Mouse (Mus musculus): ENCODE measurements around the gene Stx12. TPM values are rescaled to one million over a fixed set of nuclear protein-coding genes. Genes with fewer than 3 reads are reported as not detected.
"Not testable (repeated sequence)": the region's sequence is repeated elsewhere in the genome, so short reads cannot be mapped to it uniquely, and the experiment has no call there.

Stx12 gene
- polyA plus RNA-seq, 1 experiment from 2014 or later: 66.8 TPM

DNA sequence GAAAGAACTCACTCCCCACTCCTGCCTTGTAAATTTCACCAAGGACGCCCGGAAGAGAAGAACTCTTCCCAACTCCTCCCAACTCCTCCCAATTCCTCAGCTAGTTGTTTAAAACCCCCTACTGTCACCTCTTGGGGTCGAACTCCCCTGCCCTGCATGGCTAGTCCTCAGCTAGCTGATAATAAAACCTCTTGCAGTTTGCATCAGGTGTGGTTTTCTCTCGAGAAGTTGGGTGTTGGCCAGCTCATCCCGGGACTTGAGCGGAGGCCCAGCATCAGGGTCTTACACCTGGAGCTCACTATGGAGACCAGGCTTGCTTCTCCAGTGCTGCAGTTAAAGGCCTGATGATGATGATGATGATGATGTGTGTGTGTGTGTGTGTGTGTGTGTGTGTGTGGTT is 34.2 kb upstream of the Stx12 start:
- WGBS (ENCODE audit: insufficient replicate concordance): 78% methylated on average over 6 of the region's 6 CpGs
- H3K4me3 ChIP-seq (ENCODE audit: low read depth, low read length); H3K27ac ChIP-seq (ENCODE audit: low read depth, low read length); H3K9me3 ChIP-seq (replicated peaks; ENCODE audit: control insufficient read depth, low read length); H3K27me3 ChIP-seq (ENCODE audit: control insufficient read depth, insufficient read depth, low read length); ATAC-seq (replicated peaks; ENCODE audit: insufficient number of reproducible peaks, low FRiP score, low TSS enrichment); H3K4me1 ChIP-seq (ENCODE audit: control insufficient read depth, insufficient read depth, low read length); H3K4me2 ChIP-seq; H3K9ac ChIP-seq (ENCODE audit: low read depth, low read length): not testable (repeated sequence)
- H3K36me3 ChIP-seq (ENCODE audit: control insufficient read depth, insufficient read depth, low read length): peaks cover 14% of the 10 kb centered on the region

DNA sequence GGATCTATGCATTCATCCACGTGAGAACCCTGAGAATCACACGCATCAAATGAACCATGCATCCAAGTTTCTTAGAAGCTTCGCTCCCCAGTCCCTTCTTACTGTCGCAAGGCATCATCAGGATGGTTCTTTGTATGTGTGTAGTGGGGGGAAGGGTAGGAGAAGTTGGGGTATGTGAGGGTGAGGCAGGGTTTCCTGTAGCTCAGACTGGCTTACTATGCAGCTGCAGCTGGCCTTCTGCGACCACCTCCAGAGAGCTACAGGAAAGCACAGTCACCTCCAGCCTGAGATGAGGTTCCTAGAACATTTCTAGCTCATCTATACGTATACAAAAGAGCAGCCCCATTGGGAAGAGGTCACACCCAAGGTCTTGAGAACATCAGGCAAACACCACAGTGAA is 27.8 kb upstream of the Stx12 start:
- H3K9ac ChIP-seq (ENCODE audit: low read depth, low read length): no peak overlapping the region
- peaks cover 36% of the 10 kb centered on the region for H3K36me3 ChIP-seq (ENCODE audit: control insufficient read depth, insufficient read depth, low read length)
- no peaks in the 10 kb centered on the region for H3K27me3 ChIP-seq (ENCODE audit: control insufficient read depth, insufficient read depth, low read length)
- 92% methylated on average over 6 of the region's 6 CpGs for WGBS (ENCODE audit: insufficient replicate concordance)
- H3K27ac ChIP-seq (ENCODE audit: low read depth, low read length): no peak overlapping the region
- H3K9me3 ChIP-seq (replicated peaks; ENCODE audit: control insufficient read depth, low read length): no peaks in the 10 kb centered on the region
- H3K4me1 ChIP-seq (ENCODE audit: control insufficient read depth, insufficient read depth, low read length): no peaks in the 10 kb centered on the region
- H3K4me3 ChIP-seq (ENCODE audit: low read depth, low read length): no peak overlapping the region
- H3K4me2 ChIP-seq: no peak overlapping the region
- ATAC-seq (replicated peaks; ENCODE audit: insufficient number of reproducible peaks, low FRiP score, low TSS enrichment): no peak

- 87% methylated on average over 5 of the region's 5 CpGs for WGBS (ENCODE audit: insufficient replicate concordance)
- Histone ChIP-seq H3K36me3 (ENCODE audit: control insufficient read depth, insufficient read depth, low read length) (peaks cover 25% of the 10 kb centered on the region), H3K4me3 (ENCODE audit: low read depth, low read length) (no peak overlapping the region), H3K4me2 (no peak overlapping the region), H3K4me1 (ENCODE audit: control insufficient read depth, insufficient read depth, low read length) (peaks cover 3% of the 10 kb centered on the region; the same call in 1 of the 2 replicates), H3K27ac (ENCODE audit: low read depth, low read length) (0 out of 2 replicates have a peak overlapping the region, but pooled peaks have one; percentile 4), H3K9me3 (replicated peaks; ENCODE audit: control insufficient read depth, low read length) (no peaks in the 10 kb centered on the region), H3K27me3 (ENCODE audit: control insufficient read depth, insufficient read depth, low read length) (no peaks in the 10 kb centered on the region), H3K9ac (ENCODE audit: low read depth, low read length) (no peak overlapping the region)
- no peak for ATAC-seq (replicated peaks; ENCODE audit: insufficient number of reproducible peaks, low FRiP score, low TSS enrichment)
These were observed 21.6 kb upstream of the Stx12 start for GRCm38 (mm10) chr4:132905843-132906360.

DNA sequence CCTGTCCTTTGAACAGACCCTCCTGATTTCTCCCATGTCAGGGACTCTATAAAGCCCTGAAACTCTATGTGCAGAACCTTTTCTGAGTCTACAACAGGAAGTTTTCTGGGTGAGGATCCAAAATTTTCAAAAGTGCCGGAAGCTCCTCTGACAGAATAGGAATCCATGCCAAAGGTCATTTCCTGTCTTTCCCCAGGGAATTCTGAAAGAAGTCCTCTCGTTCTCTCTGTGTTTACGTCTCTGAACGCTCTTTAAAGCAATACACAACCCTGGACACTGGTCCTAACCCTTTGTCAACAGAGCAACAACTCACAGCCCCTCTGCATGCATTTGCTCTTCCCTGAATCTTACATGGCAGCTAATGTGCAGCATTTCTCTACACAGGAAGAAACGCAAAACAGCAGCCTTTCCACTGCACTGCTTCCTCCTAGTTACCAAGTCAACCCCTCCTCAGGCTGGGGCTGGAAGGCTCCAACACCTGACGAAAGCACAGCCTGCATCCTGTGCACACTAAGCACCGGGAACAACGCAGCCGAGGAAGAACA is 20.5 kb upstream of the Stx12 start:
- no peak overlapping the region for H3K9ac ChIP-seq (ENCODE audit: low read depth, low read length)
- H3K27ac ChIP-seq (ENCODE audit: low read depth, low read length): no peak overlapping the region
- no peaks in the 10 kb centered on the region for H3K27me3 ChIP-seq (ENCODE audit: control insufficient read depth, insufficient read depth, low read length)
- WGBS (ENCODE audit: insufficient replicate concordance): 60% methylated on average over 9 of the region's 9 CpGs
- peaks cover 18% of the 10 kb centered on the region for H3K36me3 ChIP-seq (ENCODE audit: control insufficient read depth, insufficient read depth, low read length)
- ATAC-seq (replicated peaks; ENCODE audit: insufficient number of reproducible peaks, low FRiP score, low TSS enrichment): no peak
- H3K4me1 ChIP-seq (ENCODE audit: control insufficient read depth, insufficient read depth, low read length): peaks cover 3% of the 10 kb centered on the region; the same call in 1 of the 2 replicates
- no peak overlapping the region for H3K4me3 ChIP-seq (ENCODE audit: low read depth, low read length)
- no peak overlapping the region for H3K4me2 ChIP-seq
- H3K9me3 ChIP-seq (replicated peaks; ENCODE audit: control insufficient read depth, low read length): no peaks in the 10 kb centered on the region

DNA sequence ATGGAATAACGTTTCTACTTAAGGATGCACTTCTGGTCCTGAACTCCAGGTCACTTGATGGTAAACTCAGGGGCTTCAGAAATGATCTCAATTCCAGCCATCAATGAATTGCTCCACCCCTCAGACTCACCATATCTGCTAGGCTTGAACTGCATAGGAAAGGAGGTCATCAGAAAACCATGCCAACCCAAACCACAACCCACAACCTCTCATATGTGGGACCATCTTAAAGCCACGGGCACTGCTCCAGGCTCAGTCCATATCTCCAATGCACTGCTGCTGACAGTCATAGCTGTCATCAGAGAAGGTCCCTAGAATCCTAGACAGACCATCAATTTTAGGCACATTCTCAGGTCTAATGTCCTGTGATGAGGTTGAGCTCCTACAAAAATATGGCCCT is 19.8 kb upstream of the Stx12 start:
- peaks cover 3% of the 10 kb centered on the region; the same call in 1 of the 2 replicates for H3K4me1 ChIP-seq (ENCODE audit: control insufficient read depth, insufficient read depth, low read length)
- H3K9me3 ChIP-seq (replicated peaks; ENCODE audit: control insufficient read depth, low read length): no peaks in the 10 kb centered on the region
- no peak overlapping the region for H3K27ac ChIP-seq (ENCODE audit: low read depth, low read length)
- no peaks in the 10 kb centered on the region for H3K27me3 ChIP-seq (ENCODE audit: control insufficient read depth, insufficient read depth, low read length)
- no peak for ATAC-seq (replicated peaks; ENCODE audit: insufficient number of reproducible peaks, low FRiP score, low TSS enrichment)
- 84% methylated on average over 2 of the region's 2 CpGs for WGBS (ENCODE audit: insufficient replicate concordance)
- H3K36me3 ChIP-seq (ENCODE audit: control insufficient read depth, insufficient read depth, low read length): peaks cover 13% of the 10 kb centered on the region
- no peak overlapping the region for H3K4me3 ChIP-seq (ENCODE audit: low read depth, low read length)
- no peak overlapping the region for H3K4me2 ChIP-seq
- no peak overlapping the region for H3K9ac ChIP-seq (ENCODE audit: low read depth, low read length)

DNA sequence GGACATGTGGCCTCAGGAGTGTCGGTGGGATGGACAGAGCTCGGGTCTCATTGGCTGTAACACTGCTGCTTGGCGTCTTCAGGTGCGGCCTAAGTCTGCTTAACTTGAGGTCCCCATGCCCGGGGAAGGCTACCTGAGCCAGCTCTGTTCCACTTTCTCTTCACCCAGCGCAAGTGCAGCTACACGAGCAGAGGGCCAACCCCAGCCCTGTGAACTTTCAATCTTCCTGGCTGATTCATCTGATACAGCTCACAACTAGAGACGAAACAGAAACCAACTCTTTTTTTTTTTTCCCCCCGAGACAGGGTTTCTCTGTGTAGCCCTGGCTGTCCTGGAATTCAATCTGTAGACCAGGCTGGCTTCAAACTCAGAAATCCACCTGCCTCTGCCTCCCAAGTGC is 13.9 kb upstream of the Stx12 start:
- WGBS (ENCODE audit: insufficient replicate concordance): 84% methylated on average over 9 of the region's 9 CpGs
- Histone ChIP-seq H3K9me3 (replicated peaks; ENCODE audit: control insufficient read depth, low read length) (no peaks in the 10 kb centered on the region), H3K4me2 (no peak overlapping the region), H3K4me3 (ENCODE audit: low read depth, low read length) (no peak overlapping the region), H3K9ac (ENCODE audit: low read depth, low read length) (no peak overlapping the region), H3K4me1 (ENCODE audit: control insufficient read depth, insufficient read depth, low read length) (peaks cover 7% of the 10 kb centered on the region; the same call in 1 of the 2 replicates), H3K36me3 (ENCODE audit: control insufficient read depth, insufficient read depth, low read length) (peaks cover 7% of the 10 kb centered on the region), H3K27ac (ENCODE audit: low read depth, low read length) (no peak overlapping the region), H3K27me3 (ENCODE audit: control insufficient read depth, insufficient read depth, low read length) (peaks cover 4% of the 10 kb centered on the region; the same call in 1 of the 2 replicates)
- no peak for ATAC-seq (replicated peaks; ENCODE audit: insufficient number of reproducible peaks, low FRiP score, low TSS enrichment)

DNA sequence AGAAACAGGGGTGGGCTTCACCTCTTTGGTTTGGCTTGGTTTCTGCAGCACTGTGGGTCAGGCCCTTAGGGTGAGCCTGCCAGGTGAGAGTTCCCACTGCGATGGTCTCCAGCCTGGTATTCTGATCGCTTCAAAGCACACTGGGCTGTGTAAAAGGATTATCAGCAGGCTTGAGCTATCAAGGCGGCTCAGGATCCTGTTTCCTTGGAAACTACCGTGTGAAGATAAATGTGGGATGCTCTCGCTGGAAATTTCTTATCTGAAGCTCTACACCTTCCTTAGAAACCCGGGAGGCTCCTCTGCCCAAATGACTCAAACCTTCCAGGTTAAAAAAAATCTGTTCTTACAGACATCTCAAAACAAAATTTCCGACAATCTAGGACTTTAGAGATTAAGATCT is 10.1 kb upstream of the Stx12 start:
- no peak overlapping the region for H3K27ac ChIP-seq (ENCODE audit: low read depth, low read length)
- H3K4me2 ChIP-seq: no peak overlapping the region
- peaks cover 7% of the 10 kb centered on the region; the same call in 1 of the 2 replicates for H3K4me1 ChIP-seq (ENCODE audit: control insufficient read depth, insufficient read depth, low read length)
- no peaks in the 10 kb centered on the region for H3K36me3 ChIP-seq (ENCODE audit: control insufficient read depth, insufficient read depth, low read length)
- no peak for ATAC-seq (replicated peaks; ENCODE audit: insufficient number of reproducible peaks, low FRiP score, low TSS enrichment)
- WGBS (ENCODE audit: insufficient replicate concordance): 3% methylated on average over 7 of the region's 7 CpGs
- no peak overlapping the region for H3K9ac ChIP-seq (ENCODE audit: low read depth, low read length)
- H3K9me3 ChIP-seq (replicated peaks; ENCODE audit: control insufficient read depth, low read length): no peaks in the 10 kb centered on the region
- no peak overlapping the region for H3K4me3 ChIP-seq (ENCODE audit: low read depth, low read length)
- peaks cover 4% of the 10 kb centered on the region; the same call in 1 of the 2 replicates for H3K27me3 ChIP-seq (ENCODE audit: control insufficient read depth, insufficient read depth, low read length)

- peak overlapping the region; percentile 66 for H3K27ac ChIP-seq (ENCODE audit: low read depth, low read length)
These were observed 600 bp upstream of the Stx12 start for GRCm38 (mm10) chr4:132884844-132885374.

More at GRCm38 (mm10) chr4:132884844-132885374, 600 bp upstream of the Stx12 start:
- peak overlapping the region; percentile 82 for H3K4me2 ChIP-seq
- H3K9ac ChIP-seq (ENCODE audit: low read depth, low read length): peak overlapping the region; percentile 97
- H3K36me3 ChIP-seq (ENCODE audit: control insufficient read depth, insufficient read depth, low read length): no peaks in the 10 kb centered on the region
- 14% methylated on average over 9 of the region's 9 CpGs for WGBS (ENCODE audit: insufficient replicate concordance)
- H3K4me1 ChIP-seq (ENCODE audit: control insufficient read depth, insufficient read depth, low read length): peaks cover 8% of the 10 kb centered on the region
- no peaks in the 10 kb centered on the region for H3K27me3 ChIP-seq (ENCODE audit: control insufficient read depth, insufficient read depth, low read length)
- no peaks in the 10 kb centered on the region for H3K9me3 ChIP-seq (replicated peaks; ENCODE audit: control insufficient read depth, low read length)
- peak; percentile 43; the same call in 1 of the 2 replicates for ATAC-seq (replicated peaks; ENCODE audit: insufficient number of reproducible peaks, low FRiP score, low TSS enrichment)
- H3K4me3 ChIP-seq (ENCODE audit: low read depth, low read length): peak overlapping the region; percentile 93
